Mouse (Mus musculus): ENCODE results near the gene Unc80. TPM values are rescaled to one million over a fixed set of nuclear protein-coding genes. Genes with fewer than 3 reads are reported as not detected.
A peak's percentile ranks its signal among the peaks of the same experiment; 100 is the strongest.

The Unc80 gene
- polyA plus RNA-seq (2014; fragmentation: Nextera tagmentation; extraction: Ambion mirVana) = 10.4 and 11.1 TPM in 2 replicates

DNA sequence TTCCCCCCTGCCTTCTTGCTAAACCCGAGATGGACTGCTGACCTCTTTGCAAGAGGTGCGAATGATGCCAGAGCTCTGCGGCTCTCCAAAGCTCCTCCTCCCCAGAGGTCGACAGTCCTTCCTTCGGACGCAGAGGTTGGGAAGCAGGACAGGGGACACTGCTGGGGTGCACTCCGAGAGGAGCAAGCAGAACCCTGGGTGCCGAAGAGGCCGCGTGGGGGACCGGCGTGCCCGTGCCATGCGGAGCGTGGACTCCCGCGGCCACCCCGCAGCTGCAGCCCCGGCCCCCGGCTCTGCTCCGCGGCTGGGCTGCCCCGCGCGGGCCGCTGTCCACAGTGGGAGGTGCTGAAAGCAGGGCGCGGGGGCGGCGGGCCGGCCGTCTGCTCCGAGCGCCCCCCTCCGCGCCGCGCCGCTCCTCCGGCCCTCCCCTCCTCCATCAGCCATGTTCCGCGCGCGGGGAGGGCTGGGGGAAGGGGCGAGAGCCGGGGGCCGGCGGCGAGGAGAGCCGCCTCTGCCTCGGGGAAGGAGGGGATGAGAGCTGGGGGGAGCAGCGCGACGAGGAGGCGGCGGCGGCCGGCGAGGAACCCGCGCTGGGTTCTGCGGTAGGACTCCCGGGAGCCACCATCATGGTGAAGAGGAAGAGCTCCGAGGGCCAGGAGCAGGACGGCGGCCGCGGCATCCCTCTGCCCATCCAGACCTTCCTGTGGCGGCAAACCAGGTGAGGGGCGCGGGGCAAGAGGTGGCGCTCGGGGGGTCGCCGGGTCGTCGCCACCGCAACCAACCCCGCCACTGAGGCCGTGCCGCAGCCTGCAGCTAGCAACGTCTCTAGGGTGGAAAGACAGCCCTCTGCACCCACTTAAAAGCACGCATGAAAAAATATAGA is at the start of gene Unc80:
TSS of gene Unc80 (plus strand) at position 547 of the 883 bp plus-strand sequence.
- H3K9me3 ChIP-seq (ENCODE audit: control insufficient read depth, low read length) = no peaks in the 10 kb centered on the region
- under 1% methylated on average over 59 of the region's 83 CpGs for WGBS
- ATAC-seq (ENCODE audit: low FRiP score) = peak; percentile 93
- H3K4me3 ChIP-seq (replicated peaks; ENCODE audit: low read length) = peak within 1 kb of the TSS; percentile 62
- H3K9ac ChIP-seq = peak within 1 kb of the TSS; percentile 73
- H3K27me3 ChIP-seq (ENCODE audit: control insufficient read depth, insufficient read depth, low read length) = no peaks in the 10 kb centered on the region
- peak within 1 kb of the TSS; percentile 53 for H3K27ac ChIP-seq
- H3K4me1 ChIP-seq (replicated peaks; ENCODE audit: control insufficient read depth, insufficient read depth, low read length) = 0 out of 2 replicates have a peak, but pooled peaks cover 13% of the 10 kb centered on the region
- H3K36me3 ChIP-seq (replicated peaks; ENCODE audit: control insufficient read depth, insufficient read depth) = no peaks in the 10 kb centered on the region
- peak within 1 kb of the TSS; percentile 70 for H3K4me2 ChIP-seq (replicated peaks)
- peak; percentile 58 for DNase-seq (ENCODE audit: low spot score)

- 88% methylated on average over 5 of the region's 5 CpGs for WGBS
- no peak overlapping the region for H3K4me3 ChIP-seq (replicated peaks; ENCODE audit: low read length)
- no peak overlapping the region for H3K27ac ChIP-seq
- H3K9me3 ChIP-seq (ENCODE audit: control insufficient read depth, low read length) = no peaks in the 10 kb centered on the region
- DNase-seq (ENCODE audit: low spot score) = no peak
- H3K9ac ChIP-seq = no peak overlapping the region
- no peaks in the 10 kb centered on the region for H3K4me1 ChIP-seq (replicated peaks; ENCODE audit: control insufficient read depth, insufficient read depth, low read length)
- H3K36me3 ChIP-seq (replicated peaks; ENCODE audit: control insufficient read depth, insufficient read depth) = peaks cover 88% of the 10 kb centered on the region
- ATAC-seq (ENCODE audit: low FRiP score) = no peak
- no peaks in the 10 kb centered on the region for H3K27me3 ChIP-seq (ENCODE audit: control insufficient read depth, insufficient read depth, low read length)
- no peak overlapping the region for H3K4me2 ChIP-seq (replicated peaks)
Measured at GRCm38 (mm10) chr1:66426073-66426472, 42.1 kb upstream of the Unc80 start.

GRCm38 (mm10) chr1:66430962-66431361 is 37.2 kb upstream of the Unc80 start:
- Histone ChIP-seq H3K36me3 (replicated peaks; ENCODE audit: control insufficient read depth, insufficient read depth) (peaks cover 81% of the 10 kb centered on the region), H3K4me3 (replicated peaks; ENCODE audit: low read length) (no peak overlapping the region), H3K27ac (no peak overlapping the region), H3K4me2 (replicated peaks) (no peak overlapping the region), H3K9ac (no peak overlapping the region), H3K4me1 (replicated peaks; ENCODE audit: control insufficient read depth, insufficient read depth, low read length) (no peaks in the 10 kb centered on the region), H3K9me3 (ENCODE audit: control insufficient read depth, low read length) (no peaks in the 10 kb centered on the region), H3K27me3 (ENCODE audit: control insufficient read depth, insufficient read depth, low read length) (no peaks in the 10 kb centered on the region)
- ATAC-seq (ENCODE audit: low FRiP score) = no peak; the same call in 1 of the 2 replicates
- DNase-seq (ENCODE audit: low spot score) = no peak

GRCm38 (mm10) chr1:66431472-66431871 is 36.7 kb upstream of the Unc80 start:
- no peak for DNase-seq (ENCODE audit: low spot score)
- WGBS = 91% methylated on average over 6 of the region's 6 CpGs
- H3K9ac ChIP-seq = no peak overlapping the region
- H3K4me1 ChIP-seq (replicated peaks; ENCODE audit: control insufficient read depth, insufficient read depth, low read length) = no peaks in the 10 kb centered on the region
- no peaks in the 10 kb centered on the region for H3K9me3 ChIP-seq (ENCODE audit: control insufficient read depth, low read length)
- no peak overlapping the region for H3K4me2 ChIP-seq (replicated peaks)
- no peak overlapping the region for H3K4me3 ChIP-seq (replicated peaks; ENCODE audit: low read length)
- no peaks in the 10 kb centered on the region for H3K27me3 ChIP-seq (ENCODE audit: control insufficient read depth, insufficient read depth, low read length)
- ATAC-seq (ENCODE audit: low FRiP score) = no peak
- H3K27ac ChIP-seq = no peak overlapping the region
- peaks cover 81% of the 10 kb centered on the region for H3K36me3 ChIP-seq (replicated peaks; ENCODE audit: control insufficient read depth, insufficient read depth)

DNA sequence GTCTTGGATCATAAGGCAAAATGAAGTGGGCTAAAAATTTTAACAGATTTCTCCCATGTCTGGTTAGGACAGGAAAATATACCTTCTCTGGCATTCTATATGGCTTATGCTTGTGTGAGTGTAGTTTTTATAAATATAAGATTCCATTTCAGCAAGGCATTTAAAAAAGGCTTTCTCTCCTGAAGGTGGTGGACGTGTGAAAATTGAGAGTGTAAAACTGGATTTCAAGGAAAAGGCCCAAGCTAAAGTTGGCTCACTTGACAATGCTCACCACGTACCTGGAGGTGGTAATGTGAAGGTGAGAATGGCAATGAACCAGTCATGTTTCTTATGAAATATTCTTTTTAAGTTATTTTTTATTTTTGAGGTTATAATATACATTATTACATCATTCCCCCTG is 30.1 kb upstream of the Unc80 start:
- peaks cover 79% of the 10 kb centered on the region for H3K36me3 ChIP-seq (replicated peaks; ENCODE audit: control insufficient read depth, insufficient read depth)
- DNase-seq (ENCODE audit: low spot score) = no peak
- H3K4me2 ChIP-seq (replicated peaks) = no peak overlapping the region
- WGBS = 95% methylated on average over 2 of the region's 2 CpGs
- H3K27me3 ChIP-seq (ENCODE audit: control insufficient read depth, insufficient read depth, low read length) = no peaks in the 10 kb centered on the region
- ATAC-seq (ENCODE audit: low FRiP score) = no peak
- H3K4me3 ChIP-seq (replicated peaks; ENCODE audit: low read length) = no peak overlapping the region
- no peak overlapping the region for H3K9ac ChIP-seq
- H3K4me1 ChIP-seq (replicated peaks; ENCODE audit: control insufficient read depth, insufficient read depth, low read length) = no peaks in the 10 kb centered on the region
- H3K27ac ChIP-seq = no peak overlapping the region
- H3K9me3 ChIP-seq (ENCODE audit: control insufficient read depth, low read length) = no peaks in the 10 kb centered on the region

- DNase-seq (ENCODE audit: low spot score) (no peak), ATAC-seq (ENCODE audit: low FRiP score) (no peak)
- peaks cover 58% of the 10 kb centered on the region for H3K36me3 ChIP-seq (replicated peaks; ENCODE audit: control insufficient read depth, insufficient read depth)
- no peak overlapping the region for H3K4me2 ChIP-seq (replicated peaks)
- no peaks in the 10 kb centered on the region for H3K4me1 ChIP-seq (replicated peaks; ENCODE audit: control insufficient read depth, insufficient read depth, low read length)
- no peaks in the 10 kb centered on the region for H3K27me3 ChIP-seq (ENCODE audit: control insufficient read depth, insufficient read depth, low read length)
- H3K9ac ChIP-seq = no peak overlapping the region
- H3K9me3 ChIP-seq (ENCODE audit: control insufficient read depth, low read length) = no peaks in the 10 kb centered on the region
- no peak overlapping the region for H3K27ac ChIP-seq
- no peak overlapping the region for H3K4me3 ChIP-seq (replicated peaks; ENCODE audit: low read length)
- WGBS = 63% methylated on average over 2 of the region's 2 CpGs
Measured at GRCm38 (mm10) chr1:66442922-66443321, 25.2 kb upstream of the Unc80 start.

GRCm38 (mm10) chr1:66449471-66449870 is 18.7 kb upstream of the Unc80 start:
- Histone ChIP-seq H3K9ac (no peak overlapping the region), H3K27me3 (ENCODE audit: control insufficient read depth, insufficient read depth, low read length) (no peaks in the 10 kb centered on the region), H3K36me3 (replicated peaks; ENCODE audit: control insufficient read depth, insufficient read depth) (0 out of 2 replicates have a peak, but pooled peaks cover under 1% of the 10 kb centered on the region), H3K4me3 (replicated peaks; ENCODE audit: low read length) (no peak overlapping the region), H3K4me2 (replicated peaks) (no peak overlapping the region), H3K4me1 (replicated peaks; ENCODE audit: control insufficient read depth, insufficient read depth, low read length) (no peaks in the 10 kb centered on the region), H3K27ac (no peak overlapping the region), H3K9me3 (ENCODE audit: control insufficient read depth, low read length) (no peaks in the 10 kb centered on the region)
- DNase-seq (ENCODE audit: low spot score) = no peak
- WGBS = 70% methylated on average over 2 of the region's 2 CpGs
- ATAC-seq (ENCODE audit: low FRiP score) = no peak

GRCm38 (mm10) chr1:66456580-66456979 is 11.6 kb upstream of the Unc80 start:
- H3K4me1 ChIP-seq (replicated peaks; ENCODE audit: control insufficient read depth, insufficient read depth, low read length) = no peaks in the 10 kb centered on the region
- DNase-seq (ENCODE audit: low spot score) (no peak), ATAC-seq (ENCODE audit: low FRiP score) (no peak)
- no peaks in the 10 kb centered on the region for H3K27me3 ChIP-seq (ENCODE audit: control insufficient read depth, insufficient read depth, low read length)
- H3K4me2 ChIP-seq (replicated peaks) = no peak overlapping the region
- H3K4me3 ChIP-seq (replicated peaks; ENCODE audit: low read length) = no peak overlapping the region
- H3K36me3 ChIP-seq (replicated peaks; ENCODE audit: control insufficient read depth, insufficient read depth) = no peaks in the 10 kb centered on the region
- 0 out of 2 replicates have a peak, but pooled peaks cover 4% of the 10 kb centered on the region for H3K9me3 ChIP-seq (ENCODE audit: control insufficient read depth, low read length)
- no peak overlapping the region for H3K27ac ChIP-seq
- no peak overlapping the region for H3K9ac ChIP-seq
- 20% methylated on average over 2 of the region's 2 CpGs for WGBS

DNA sequence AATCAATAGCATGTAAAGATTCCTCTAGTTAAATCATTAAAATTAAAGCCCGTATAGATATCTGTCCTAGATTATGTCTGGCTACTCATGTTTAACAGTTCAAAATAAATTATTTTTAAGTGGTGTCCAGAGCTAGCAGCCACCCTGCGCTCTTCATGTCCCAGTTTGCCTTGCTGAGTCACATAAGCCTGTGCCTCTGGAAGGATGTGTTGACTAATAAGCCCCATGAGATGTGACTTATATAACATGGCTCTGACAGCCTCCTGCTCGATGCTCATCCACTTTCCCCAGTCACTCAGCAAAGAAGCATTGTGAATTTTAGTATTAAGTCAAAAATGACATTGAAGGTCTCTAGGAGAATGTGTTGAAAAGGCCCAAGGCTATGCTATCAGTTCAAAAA is 10.4 kb upstream of the Unc80 start:
- H3K27ac ChIP-seq = no peak overlapping the region
- DNase-seq (ENCODE audit: low spot score) (no peak), ATAC-seq (ENCODE audit: low FRiP score) (no peak)
- H3K9me3 ChIP-seq (ENCODE audit: control insufficient read depth, low read length) = 0 out of 2 replicates have a peak, but pooled peaks cover 4% of the 10 kb centered on the region
- no peaks in the 10 kb centered on the region for H3K36me3 ChIP-seq (replicated peaks; ENCODE audit: control insufficient read depth, insufficient read depth)
- no peak overlapping the region for H3K4me2 ChIP-seq (replicated peaks)
- no peaks in the 10 kb centered on the region for H3K27me3 ChIP-seq (ENCODE audit: control insufficient read depth, insufficient read depth, low read length)
- 77% methylated on average over 3 of the region's 3 CpGs for WGBS
- no peak overlapping the region for H3K4me3 ChIP-seq (replicated peaks; ENCODE audit: low read length)
- no peak overlapping the region for H3K9ac ChIP-seq
- H3K4me1 ChIP-seq (replicated peaks; ENCODE audit: control insufficient read depth, insufficient read depth, low read length) = no peaks in the 10 kb centered on the region

Measured in hindbrain, embryonic 14.5 days (tissue).